Mouse (Mus musculus): ENCODE measurements around the gene Ssh3. TPM values are rescaled to one million over a fixed set of nuclear protein-coding genes. Genes with fewer than 3 reads are reported as not detected.

The Ssh3 gene
- 8.5 and 9.2 TPM in 2 replicates for polyA plus RNA-seq (2011; ENCODE audit: insufficient read depth, insufficient read length, low read depth, missing spikeins)

GRCm38 (mm10) chr19:4268566-4269361 lies at the start of gene Ssh3:
Gene Ssh3 (minus strand): TSS chr19:4269180.
- peak within 1 kb of the TSS; percentile 82 for H3K4me3 ChIP-seq (ENCODE audit: low read depth, low read length)
- TF ChIP-seq EP300 (IDR thresholded peaks at IDR 0.05; ENCODE audit: insufficient read depth, low read depth, low read length) (no peak), POLR2A (IDR thresholded peaks at IDR 0.05; ENCODE audit: insufficient read depth, low read length) (no peak), CTCF (IDR thresholded peaks at IDR 0.05; ENCODE audit: low read depth, low read length) (no peak)
- H3K27ac ChIP-seq (ENCODE audit: insufficient read depth, low read length), result no peak within 1 kb of the TSS
- no peaks in the 10 kb centered on the region for H3K9me3 ChIP-seq (replicated peaks; ENCODE audit: control insufficient read depth, insufficient read depth, low read length, poor library complexity, severe bottlenecking)
- peak within 1 kb of the TSS; percentile 41 for H3K9ac ChIP-seq (ENCODE audit: low read depth, poor library complexity, severe bottlenecking)
- H3K27me3 ChIP-seq (ENCODE audit: control insufficient read depth, insufficient read depth, low read length, poor library complexity, severe bottlenecking), result no peaks in the 10 kb centered on the region
- no peaks in the 10 kb centered on the region for H3K4me1 ChIP-seq (ENCODE audit: control insufficient read depth, insufficient read depth, low read length)
- no peaks in the 10 kb centered on the region for H3K36me3 ChIP-seq (ENCODE audit: control insufficient read depth, insufficient read depth, low read length, poor library complexity, severe bottlenecking)

- no peak overlapping the region for H3K27ac ChIP-seq (ENCODE audit: insufficient read depth, low read length)
These were observed 48.2 kb upstream of the Ssh3 start for GRCm38 (mm10) chr19:4317181-4317580.

GRCm38 (mm10) chr19:4315223-4315944 lies 46.4 kb upstream of the Ssh3 start:
- H3K9me3 ChIP-seq (replicated peaks; ENCODE audit: control insufficient read depth, insufficient read depth, low read length, poor library complexity, severe bottlenecking), result no peaks in the 10 kb centered on the region
- no peaks in the 10 kb centered on the region for H3K27me3 ChIP-seq (ENCODE audit: control insufficient read depth, insufficient read depth, low read length, poor library complexity, severe bottlenecking)
- peaks cover 29% of the 10 kb centered on the region for H3K36me3 ChIP-seq (ENCODE audit: control insufficient read depth, insufficient read depth, low read length, poor library complexity, severe bottlenecking)
- H3K4me1 ChIP-seq (ENCODE audit: control insufficient read depth, insufficient read depth, low read length), result no peaks in the 10 kb centered on the region
- TF ChIP-seq CTCF (IDR thresholded peaks at IDR 0.05; ENCODE audit: low read depth, low read length) (no peak), POLR2A (IDR thresholded peaks at IDR 0.05; ENCODE audit: insufficient read depth, low read length) (no peak)
- no peak overlapping the region for H3K9ac ChIP-seq (ENCODE audit: low read depth, poor library complexity, severe bottlenecking)
- no peak overlapping the region for H3K27ac ChIP-seq (ENCODE audit: insufficient read depth, low read length)
- no peak overlapping the region for H3K4me3 ChIP-seq (ENCODE audit: low read depth, low read length)

More at GRCm38 (mm10) chr19:4317181-4317580, 48.2 kb upstream of the Ssh3 start:
- no peaks in the 10 kb centered on the region for H3K27me3 ChIP-seq (ENCODE audit: control insufficient read depth, insufficient read depth, low read length, poor library complexity, severe bottlenecking)
- H3K9ac ChIP-seq (ENCODE audit: low read depth, poor library complexity, severe bottlenecking), result no peak overlapping the region
- no peak overlapping the region for H3K4me3 ChIP-seq (ENCODE audit: low read depth, low read length)
- TF ChIP-seq EP300 (IDR thresholded peaks at IDR 0.05; ENCODE audit: insufficient read depth, low read depth, low read length), result no peak
- TF ChIP-seq POLR2A (IDR thresholded peaks at IDR 0.05; ENCODE audit: insufficient read depth, low read length), result no peak
- TF ChIP-seq CTCF (IDR thresholded peaks at IDR 0.05; ENCODE audit: low read depth, low read length), result no peak
- H3K9me3 ChIP-seq (replicated peaks; ENCODE audit: control insufficient read depth, insufficient read depth, low read length, poor library complexity, severe bottlenecking), result no peaks in the 10 kb centered on the region
- H3K4me1 ChIP-seq (ENCODE audit: control insufficient read depth, insufficient read depth, low read length), result no peaks in the 10 kb centered on the region
- peaks cover 41% of the 10 kb centered on the region for H3K36me3 ChIP-seq (ENCODE audit: control insufficient read depth, insufficient read depth, low read length, poor library complexity, severe bottlenecking)

GRCm38 (mm10) chr19:4309776-4310185 lies 40.8 kb upstream of the Ssh3 start:
- H3K9me3 ChIP-seq (replicated peaks; ENCODE audit: control insufficient read depth, insufficient read depth, low read length, poor library complexity, severe bottlenecking), result no peaks in the 10 kb centered on the region
- no peak overlapping the region for H3K9ac ChIP-seq (ENCODE audit: low read depth, poor library complexity, severe bottlenecking)

GRCm38 (mm10) chr19:4309302-4309701 lies 40.3 kb upstream of the Ssh3 start:
- Histone ChIP-seq H3K4me3 (ENCODE audit: low read depth, low read length) (no peak overlapping the region), H3K9ac (ENCODE audit: low read depth, poor library complexity, severe bottlenecking) (no peak overlapping the region), H3K27ac (ENCODE audit: insufficient read depth, low read length) (no peak overlapping the region), H3K27me3 (ENCODE audit: control insufficient read depth, insufficient read depth, low read length, poor library complexity, severe bottlenecking) (no peaks in the 10 kb centered on the region), H3K9me3 (replicated peaks; ENCODE audit: control insufficient read depth, insufficient read depth, low read length, poor library complexity, severe bottlenecking) (no peaks in the 10 kb centered on the region), H3K36me3 (ENCODE audit: control insufficient read depth, insufficient read depth, low read length, poor library complexity, severe bottlenecking) (no peaks in the 10 kb centered on the region), H3K4me1 (ENCODE audit: control insufficient read depth, insufficient read depth, low read length) (no peaks in the 10 kb centered on the region)
- no peak for TF ChIP-seq EP300 (IDR thresholded peaks at IDR 0.05; ENCODE audit: insufficient read depth, low read depth, low read length)
- TF ChIP-seq CTCF (IDR thresholded peaks at IDR 0.05; ENCODE audit: low read depth, low read length), result no peak
- no peak for TF ChIP-seq POLR2A (IDR thresholded peaks at IDR 0.05; ENCODE audit: insufficient read depth, low read length)

More at GRCm38 (mm10) chr19:4309776-4310185, 40.8 kb upstream of the Ssh3 start:
- no peak overlapping the region for H3K4me3 ChIP-seq (ENCODE audit: low read depth, low read length)
- no peaks in the 10 kb centered on the region for H3K4me1 ChIP-seq (ENCODE audit: control insufficient read depth, insufficient read depth, low read length)
- H3K27ac ChIP-seq (ENCODE audit: insufficient read depth, low read length), result no peak overlapping the region
- TF ChIP-seq CTCF (IDR thresholded peaks at IDR 0.05; ENCODE audit: low read depth, low read length) (peak; percentile 76), POLR2A (IDR thresholded peaks at IDR 0.05; ENCODE audit: insufficient read depth, low read length) (no peak)
- no peaks in the 10 kb centered on the region for H3K27me3 ChIP-seq (ENCODE audit: control insufficient read depth, insufficient read depth, low read length, poor library complexity, severe bottlenecking)
- H3K36me3 ChIP-seq (ENCODE audit: control insufficient read depth, insufficient read depth, low read length, poor library complexity, severe bottlenecking), result no peaks in the 10 kb centered on the region

- peak within 1 kb of the TSS; percentile 97 for H3K9ac ChIP-seq (ENCODE audit: low read depth, poor library complexity, severe bottlenecking)
- H3K27me3 ChIP-seq (ENCODE audit: control insufficient read depth, insufficient read depth, low read length, poor library complexity, severe bottlenecking), result no peaks in the 10 kb centered on the region
- H3K27ac ChIP-seq (ENCODE audit: insufficient read depth, low read length), result no peak within 1 kb of the TSS
- H3K4me3 ChIP-seq (ENCODE audit: low read depth, low read length), result peak within 1 kb of the TSS; percentile 83
- H3K4me1 ChIP-seq (ENCODE audit: control insufficient read depth, insufficient read depth, low read length), result no peaks in the 10 kb centered on the region
- H3K9me3 ChIP-seq (replicated peaks; ENCODE audit: control insufficient read depth, insufficient read depth, low read length, poor library complexity, severe bottlenecking), result no peaks in the 10 kb centered on the region
- TF ChIP-seq POLR2A (IDR thresholded peaks at IDR 0.05; ENCODE audit: insufficient read depth, low read length) (no peak), EP300 (IDR thresholded peaks at IDR 0.05; ENCODE audit: insufficient read depth, low read depth, low read length) (no peak), CTCF (IDR thresholded peaks at IDR 0.05; ENCODE audit: low read depth, low read length) (peak; percentile 58)
- H3K36me3 ChIP-seq (ENCODE audit: control insufficient read depth, insufficient read depth, low read length, poor library complexity, severe bottlenecking), result no peaks in the 10 kb centered on the region
These were observed 37.2 kb upstream of the Ssh3 start, which contains the start of gene Grk2 for GRCm38 (mm10) chr19:4306190-4306577. Gene Grk2 (minus strand): TSS chr19:4306222.
